Mouse (Mus musculus) forebrain, embryonic 16.5 days (tissue): ENCODE results near the gene Nr1h4. TPM values are rescaled to one million over a fixed set of nuclear protein-coding genes. Genes with fewer than 3 reads are reported as not detected.
"Not testable (repeated sequence)": the region's sequence is repeated elsewhere in the genome, so short reads cannot be mapped to it uniquely, and the experiment has no call there.

Source experiments
- ATAC-seq: fragments of 200-750 bp; cut with Nextera tagmentation; 2 replicates; pipeline ENCODE4 v1.8.0; 2017; ENCODE audit warnings: mild to moderate bottlenecking, moderate library complexity
- H3K27ac ChIP-seq: fragments of 300-500 bp; sonication (generic); 2 replicates; pipeline ENCODE4 v1.5.1; 2014; ENCODE audit warnings: low read length, control low read depth
- H3K27me3 ChIP-seq: fragments of 300-500 bp; sonication (generic); replicated peaks from 2 replicates; pipeline ENCODE4 v1.6.1; 2014; ENCODE audit warnings: low read length; ENCODE audit not compliant: control insufficient read depth, insufficient read depth
- H3K36me3 ChIP-seq: fragments of 300-500 bp; sonication (generic); 2 replicates; pipeline ENCODE4 v1.6.1; 2014; ENCODE audit not compliant: control insufficient read depth, insufficient read depth
- H3K4me1 ChIP-seq: fragments of 300-500 bp; sonication (generic); replicated peaks from 2 replicates; pipeline ENCODE4 v1.6.1; 2014; ENCODE audit warnings: low read length; ENCODE audit not compliant: control insufficient read depth, insufficient read depth
- H3K4me2 ChIP-seq: fragments of 300-500 bp; sonication (generic); 2 replicates; pipeline ENCODE4 v1.6.1; 2014; ENCODE audit warnings: mild to moderate bottlenecking, low read length, control low read depth
- H3K4me3 ChIP-seq: fragments of 300-500 bp; sonication (generic); replicated peaks from 2 replicates; pipeline ENCODE4 v1.5.1; 2014; ENCODE audit warnings: mild to moderate bottlenecking, low read length, control low read depth
- H3K9ac ChIP-seq: fragments of 300-500 bp; sonication (generic); replicated peaks from 2 replicates; pipeline ENCODE4 v1.6.1; 2014; ENCODE audit warnings: low read depth, low read length, control low read depth
- H3K9me3 ChIP-seq: fragments of 300-500 bp; sonication (generic); 2 replicates; pipeline ENCODE4 v1.6.1; 2016; ENCODE audit warnings: low read length; ENCODE audit not compliant: control insufficient read depth
- WGBS: fragments of 180-500 bp; shearing (Covaris S2); extraction: QIAGEN DNeasy Blood & Tissue Kit; methylation state at CpG from one replicate; pipeline ENCODE4 v1.1.7; 2014; 5-methylcytosine and 5-hydroxymethylcytosine counted together
- polyA plus RNA-seq: library from polyadenylated mRNA; unstranded; fragments of >200 nt; fragmentation: Nextera tagmentation; extraction: Ambion mirVana; gene quantifications from 2 replicates; pipeline ENCODE4 v1.2.1, GENCODE M21; 2015

Gene Nr1h4
- polyA plus RNA-seq, 1 experiment from 2014 or later = 0.27 TPM

- H3K27ac ChIP-seq, H3K9ac ChIP-seq, H3K4me1 ChIP-seq, ATAC-seq, H3K9me3 ChIP-seq, H3K4me3 ChIP-seq, H3K4me2 ChIP-seq, H3K27me3 ChIP-seq, H3K36me3 ChIP-seq: not testable (repeated sequence)
- WGBS = 93% methylated on average over 12 of the region's 13 CpGs
Observed at GRCm38 (mm10) chr10:89554885-89555284, 21.5 kb upstream of the Nr1h4 start.

- H3K4me1 ChIP-seq, H3K27ac ChIP-seq, H3K4me3 ChIP-seq, H3K4me2 ChIP-seq, H3K9me3 ChIP-seq, H3K9ac ChIP-seq, H3K27me3 ChIP-seq, H3K36me3 ChIP-seq, ATAC-seq: not testable (repeated sequence)
- WGBS = 92% methylated on average over 7 of the region's 7 CpGs
Observed at GRCm38 (mm10) chr10:89553855-89554254, 20.5 kb upstream of the Nr1h4 start.

GRCm38 (mm10) chr10:89553015-89553414 lies 19.6 kb upstream of the Nr1h4 start:
- Histone ChIP-seq H3K4me3 (no peak overlapping the region), H3K9me3 (no peaks in the 10 kb centered on the region; the same call in 1 of the 2 replicates), H3K9ac (no peak overlapping the region), H3K4me1 (peaks cover 6% of the 10 kb centered on the region; the same call in 1 of the 2 replicates), H3K36me3 (no peaks in the 10 kb centered on the region), H3K27ac (no peak overlapping the region), H3K4me2 (no peak overlapping the region), H3K27me3 (no peaks in the 10 kb centered on the region)
- ATAC-seq = no peak
- WGBS = 79% methylated on average over 5 of the region's 5 CpGs

- 60% methylated on average over 4 of the region's 4 CpGs for WGBS
- H3K9me3 ChIP-seq = no peaks in the 10 kb centered on the region; the same call in 1 of the 2 replicates
- H3K27me3 ChIP-seq = no peaks in the 10 kb centered on the region
- H3K4me1 ChIP-seq = peaks cover 6% of the 10 kb centered on the region; the same call in 1 of the 2 replicates
- peak overlapping the region; percentile 21; the same call in 1 of the 2 replicates for H3K27ac ChIP-seq
- H3K9ac ChIP-seq = no peak overlapping the region
- peak; percentile 75 for ATAC-seq
- no peak overlapping the region for H3K4me2 ChIP-seq
- H3K36me3 ChIP-seq = no peaks in the 10 kb centered on the region
- no peak overlapping the region for H3K4me3 ChIP-seq
Observed at GRCm38 (mm10) chr10:89551657-89552056, 18.3 kb upstream of the Nr1h4 start.

- no peaks in the 10 kb centered on the region for H3K36me3 ChIP-seq
- H3K4me2 ChIP-seq = no peak overlapping the region
- peaks cover 6% of the 10 kb centered on the region; the same call in 1 of the 2 replicates for H3K4me1 ChIP-seq
- 57% methylated on average over 6 of the region's 6 CpGs for WGBS
- H3K9ac ChIP-seq = no peak overlapping the region
- no peaks in the 10 kb centered on the region for H3K9me3 ChIP-seq
- H3K27me3 ChIP-seq = no peaks in the 10 kb centered on the region
- no peak overlapping the region for H3K4me3 ChIP-seq
- H3K27ac ChIP-seq = no peak overlapping the region
- ATAC-seq = no peak
Observed at GRCm38 (mm10) chr10:89548028-89548427, 14.6 kb upstream of the Nr1h4 start.

GRCm38 (mm10) chr10:89546989-89547388 lies 13.6 kb upstream of the Nr1h4 start:
- no peak for ATAC-seq
- WGBS = 82% methylated on average over 2 of the region's 2 CpGs

GRCm38 (mm10) chr10:89543867-89544266 lies 10.5 kb upstream of the Nr1h4 start:
- Histone ChIP-seq H3K36me3 (no peaks in the 10 kb centered on the region), H3K4me2 (no peak overlapping the region), H3K9ac (no peak overlapping the region), H3K4me3 (no peak overlapping the region), H3K9me3 (no peaks in the 10 kb centered on the region), H3K27ac (no peak overlapping the region), H3K27me3 (no peaks in the 10 kb centered on the region), H3K4me1 (no peaks in the 10 kb centered on the region)
- ATAC-seq = no peak
- 66% methylated on average over 6 of the region's 6 CpGs for WGBS

More at GRCm38 (mm10) chr10:89546989-89547388, 13.6 kb upstream of the Nr1h4 start:
- Histone ChIP-seq H3K4me3 (no peak overlapping the region), H3K36me3 (no peaks in the 10 kb centered on the region), H3K27ac (no peak overlapping the region), H3K9me3 (no peaks in the 10 kb centered on the region), H3K4me1 (peaks cover 6% of the 10 kb centered on the region; the same call in 1 of the 2 replicates), H3K4me2 (no peak overlapping the region), H3K9ac (no peak overlapping the region), H3K27me3 (no peaks in the 10 kb centered on the region)

- H3K4me1 ChIP-seq = no peaks in the 10 kb centered on the region
- H3K4me2 ChIP-seq = no peak overlapping the region
- WGBS = 90% methylated on average over 3 of the region's 3 CpGs
- H3K9ac ChIP-seq = no peak overlapping the region
- no peaks in the 10 kb centered on the region for H3K36me3 ChIP-seq
- no peak for ATAC-seq
- no peaks in the 10 kb centered on the region for H3K27me3 ChIP-seq
- H3K4me3 ChIP-seq = no peak overlapping the region
- no peaks in the 10 kb centered on the region for H3K9me3 ChIP-seq
- no peak overlapping the region for H3K27ac ChIP-seq
Observed at GRCm38 (mm10) chr10:89542321-89542720, 8.9 kb upstream of the Nr1h4 start.

- no peaks in the 10 kb centered on the region; the same call in 1 of the 2 replicates for H3K4me1 ChIP-seq
- no peak overlapping the region for H3K27ac ChIP-seq
- WGBS = 58% methylated on average over 5 of the region's 5 CpGs
- no peaks in the 10 kb centered on the region for H3K9me3 ChIP-seq
- no peaks in the 10 kb centered on the region for H3K27me3 ChIP-seq
- ATAC-seq = no peak
- H3K4me2 ChIP-seq = no peak overlapping the region
- no peak overlapping the region for H3K4me3 ChIP-seq
- no peaks in the 10 kb centered on the region for H3K36me3 ChIP-seq
- H3K9ac ChIP-seq = no peak overlapping the region
Observed at GRCm38 (mm10) chr10:89532451-89532850, 934 bp downstream of the Nr1h4 start.

- WGBS = 76% methylated on average over 2 of the region's 2 CpGs
- no peaks in the 10 kb centered on the region; the same call in 1 of the 2 replicates for H3K4me1 ChIP-seq
- no peaks in the 10 kb centered on the region for H3K9me3 ChIP-seq
- H3K4me3 ChIP-seq = no peak overlapping the region
- no peak overlapping the region for H3K9ac ChIP-seq
- H3K4me2 ChIP-seq = no peak overlapping the region
- no peaks in the 10 kb centered on the region for H3K27me3 ChIP-seq
- ATAC-seq = no peak
- H3K27ac ChIP-seq = no peak overlapping the region
- H3K36me3 ChIP-seq = no peaks in the 10 kb centered on the region
Observed at GRCm38 (mm10) chr10:89531976-89532375, 1.4 kb downstream of the Nr1h4 start.
